Mouse (Mus musculus) gastrocnemius, postnatal 25 days (tissue): ENCODE results near the gene Fkbp8. TPM values are rescaled to one million over a fixed set of nuclear protein-coding genes. Genes with fewer than 3 reads are reported as not detected.

ENCODE experiments used
- total RNA-seq, 2 experiments: library from RNA; stranded (reverse); gene quantifications; 1 replicate in 1 of 2; 2 replicates in 1 of 2; pipeline ENCODE4 v1.2.3; 2021

Gene Fkbp8
- total RNA-seq, 2 experiments from 2014 or later: 100 to 104 TPM

Other genes starting within 250 kb of the Fkbp8 start
- gene Homer3, start 244.9 kb upstream of the Fkbp8 start, total RNA-seq: 1 to 10 TPM; 3.0 to 4.7 TPM
- 10 to 100 TPM; 26.9 to 30.7 TPM for gene Ddx49, start 225.2 kb upstream of the Fkbp8 start, total RNA-seq
- 100 to 1,000 TPM; 113 to 119 TPM for gene Cope, start 225.2 kb upstream of the Fkbp8 start, total RNA-seq
- 10 to 100 TPM; 13.8 to 15.8 TPM for gene Cers1, start 211.9 kb upstream of the Fkbp8 start, total RNA-seq
- 1 to 10 TPM in 1 of 2 experiments, under 1 TPM in 1; 0.72 to 2.5 TPM for gene Gdf1, start 197.9 kb upstream of the Fkbp8 start, total RNA-seq
- gene Upf1, start 174.4 kb upstream of the Fkbp8 start, total RNA-seq: 10 to 100 TPM; 28.9 to 29.5 TPM
- 10 to 100 TPM in 1 of 2 experiments, 1 to 10 TPM in 1; 5.9 to 14.7 TPM for gene Comp, start 154.2 kb upstream of the Fkbp8 start, total RNA-seq
- gene Crtc1, start 88.1 kb upstream of the Fkbp8 start, total RNA-seq: 1 to 10 TPM; 6.1 to 6.4 TPM
- 1 to 10 TPM; 4.9 to 6.1 TPM for gene Klhl26, start 50.8 kb upstream of the Fkbp8 start, total RNA-seq
- gene Tmem59l, start 40.4 kb upstream of the Fkbp8 start, total RNA-seq: not detected
- gene Crlf1, start 34.6 kb upstream of the Fkbp8 start, total RNA-seq: 1 to 10 TPM; 1.7 to 3.8 TPM
- 100 to 1,000 TPM; 112 to 120 TPM for gene Rex1bd, start 21.0 kb upstream of the Fkbp8 start, total RNA-seq
- 100 to 1,000 TPM; 785 to 797 TPM for gene Uba52, start 16.9 kb upstream of the Fkbp8 start, total RNA-seq
- gene Kxd1, start 232 bp downstream of the Fkbp8 start, total RNA-seq: 10 to 100 TPM; 70.9 to 71.9 TPM
- 10 to 100 TPM in 1 of 2 experiments, 1 to 10 TPM in 1; 8.1 to 19.3 TPM for gene Ell, start 11.7 kb downstream of the Fkbp8 start, total RNA-seq
- gene Isyna1, start 66.6 kb downstream of the Fkbp8 start, total RNA-seq: 10 to 100 TPM in 1 of 2 experiments, 1 to 10 TPM in 1; 4.7 to 10.3 TPM
- gene Ssbp4, start 81.1 kb downstream of the Fkbp8 start, total RNA-seq: 10 to 100 TPM; 15.4 to 20.0 TPM
- gene Lrrc25, start 88.4 kb downstream of the Fkbp8 start, total RNA-seq: under 1 TPM; 0.54 to 0.56 TPM
- gene Gdf15, start 104.7 kb downstream of the Fkbp8 start, total RNA-seq: under 1 TPM in 1 of 2 experiments, not detected in 1; 0.33 TPM
- gene Pgpep1, start 132.7 kb downstream of the Fkbp8 start, total RNA-seq: 10 to 100 TPM; 18.6 to 22.6 TPM
- 10 to 100 TPM; 57.7 to 66.0 TPM for gene Lsm4, start 145.5 kb downstream of the Fkbp8 start, total RNA-seq
- gene Jund, start 171.2 kb downstream of the Fkbp8 start, total RNA-seq: 10 to 100 TPM; 54.5 to 68.6 TPM
- not detected for gene Iqcn, start 175.7 kb downstream of the Fkbp8 start, total RNA-seq
- gene Gm3336, start 190.8 kb downstream of the Fkbp8 start, total RNA-seq: not detected
- 1 to 10 TPM; 1.6 to 2.3 TPM for gene Pde4c, start 196.0 kb downstream of the Fkbp8 start, total RNA-seq
- gene Rab3a, start 227.0 kb downstream of the Fkbp8 start, total RNA-seq: 10 to 100 TPM; 40.0 to 40.4 TPM
- 10 to 100 TPM; 19.6 to 25.6 TPM for gene Mpv17l2, start 233.2 kb downstream of the Fkbp8 start, total RNA-seq
- 10 to 100 TPM; 13.1 to 18.7 TPM for gene Pik3r2, start 249.0 kb downstream of the Fkbp8 start, total RNA-seq